Mouse (Mus musculus) lung, adult 2 months (tissue): Measurements from ENCODE around the gene Smtnl2.

Experiments used
- CTCF ChIP-seq: fragments of 200-500 bp; IDR thresholded peaks from 2 replicates; pipeline ENCODE4 v1.5.1; 2011; ENCODE audit warnings: mild to moderate bottlenecking, low read length, control low read depth; ENCODE audit not compliant: insufficient read depth
- POLR2A ChIP-seq: fragments of 200-500 bp; IDR thresholded peaks from 2 replicates; pipeline ENCODE4 v1.6.1; 2011; ENCODE audit warnings: low read depth, mild to moderate bottlenecking, control low read depth, low read length, borderline replicate concordance; ENCODE audit errors: extremely low read depth

DNA sequence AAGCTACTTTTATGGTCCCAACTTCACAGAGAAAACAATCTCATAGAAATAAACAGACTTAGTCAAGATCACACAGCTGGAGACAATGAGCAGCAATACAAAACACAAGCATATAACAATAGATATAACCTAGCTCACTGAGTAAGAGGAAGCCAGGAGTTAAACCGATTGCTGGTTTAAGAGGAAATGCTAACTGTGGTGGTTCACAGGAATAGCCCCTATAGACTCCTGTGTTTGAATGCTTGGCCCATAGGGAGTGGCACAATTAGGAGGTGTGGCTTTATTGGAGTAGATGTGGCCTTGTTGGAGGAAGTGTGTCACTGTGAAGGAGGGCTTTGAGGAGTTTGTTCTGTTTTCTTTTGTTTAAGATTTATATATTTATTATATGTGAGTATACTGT is 59.2 kb downstream of the Smtnl2 start:
- TF ChIP-seq POLR2A, result no peak
- no peak for TF ChIP-seq CTCF
